ENCODE assay signal across 20 mouse cellular contexts in the genomic region with DNA sequence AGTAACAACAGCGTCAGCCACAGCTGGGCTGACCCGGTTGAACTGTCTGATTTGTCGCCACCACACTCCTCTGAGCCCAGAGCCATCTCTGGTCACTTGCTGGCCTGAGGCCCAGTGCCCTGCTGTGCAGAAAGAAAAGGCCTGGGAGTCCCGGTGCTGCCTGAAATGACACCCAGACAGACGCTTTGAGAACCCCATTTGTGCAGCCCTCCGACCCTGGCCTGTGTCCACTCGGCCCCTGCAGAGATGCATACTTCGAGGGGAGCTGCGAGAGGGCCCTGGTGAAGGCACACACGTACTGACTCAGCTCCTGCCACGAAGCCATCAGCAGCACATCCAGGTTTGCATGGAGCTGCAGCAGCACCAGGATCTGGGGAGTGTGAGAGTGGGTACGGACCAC. TPM values are rescaled to one million over a fixed set of nuclear protein-coding genes. Genes with fewer than 3 reads are reported as not detected.
A peak's percentile ranks its signal among the peaks of the same experiment; 100 is the strongest.
DNase-seq lines count a peak whose midpoint lies in the region; ATAC-seq lines count a peak whose summit lies in the region.
"Had no signal": no experiment of that assay in that cellular context is flagged by ENCODE, and none has a peak within 500 bp of the region (broad histone marks: within the 10 kb centered on the region; RNA-seq: fewer than 3 reads in every experiment).

No protein-coding gene starts in this region.

- H3K27me3 ChIP-seq in forebrain, embryonic 11.5 days (ENCODE audit: control insufficient read depth, insufficient read depth, low read length) = no peaks in the 10 kb centered on the region
- H3K27me3 ChIP-seq in forebrain, embryonic 13.5 days = no peaks in the 10 kb centered on the region
- no peaks in the 10 kb centered on the region for H3K27me3 ChIP-seq in megakaryocyte, embryonic 14.5 days (replicated peaks)
- no peaks in the 10 kb centered on the region for H3K27me3 ChIP-seq in embryonic facial prominence, embryonic 12.5 days
- H3K27me3 ChIP-seq: CH12.LX; embryonic facial prominence, embryonic 15.5 days; liver, embryonic 12.5 days; lung, embryonic 15.5 days; midbrain, embryonic 13.5 days had no signal

- H3K4me3 ChIP-seq in forebrain, embryonic 11.5 days (ENCODE audit: low read depth, low read length) = no peak overlapping the region
- no peak overlapping the region for H3K4me3 ChIP-seq in forebrain, embryonic 13.5 days
- peak overlapping the region; percentile 53 for H3K4me3 ChIP-seq in megakaryocyte, embryonic 14.5 days (replicated peaks)
- 0 out of 2 replicates have a peak overlapping the region, but pooled peaks have one; percentile 0 for H3K4me3 ChIP-seq in embryonic facial prominence, embryonic 12.5 days
- H3K4me3 ChIP-seq: left cerebral cortex, adult 2 months had no signal

- ATAC-seq in forebrain, embryonic 11.5 days (replicated peaks; ENCODE audit: low FRiP score) = no peak
- ATAC-seq in forebrain, embryonic 13.5 days = no peak
- ATAC-seq in megakaryocyte, adult 5-6 weeks (ENCODE audit: poor library complexity, severe bottlenecking) = no peak
- no peak for ATAC-seq in embryonic facial prominence, embryonic 12.5 days (ENCODE audit: insufficient number of reproducible peaks, insufficient read depth, low FRiP score, low TSS enrichment)
- ATAC-seq: forebrain, embryonic 14.5 days; liver, embryonic 12.5 days; midbrain, embryonic 13.5 days had no signal

- no peak overlapping the region for H3K27ac ChIP-seq in forebrain, embryonic 11.5 days (ENCODE audit: low read depth, low read length)
- H3K27ac ChIP-seq in forebrain, embryonic 13.5 days = no peak overlapping the region
- H3K27ac ChIP-seq in embryonic facial prominence, embryonic 12.5 days = no peak overlapping the region
- H3K27ac ChIP-seq: embryonic facial prominence, embryonic 15.5 days; left cerebral cortex, adult 2 months; lung, embryonic 15.5 days; midbrain, embryonic 13.5 days had no signal

- DNase-seq in cerebellum, adult 11-12 months = peak; percentile 64
- DNase-seq in cerebellum, adult 11 months = no peak
- DNase-seq in forebrain, embryonic 11.5 days (ENCODE audit: low spot score) = peak; percentile 44
- no peak for DNase-seq in left cerebral cortex, adult 8-10 months (ENCODE audit: low spot score in 2 of 2)
- DNase-seq: gastrocnemius, postnatal 25 days; kidney, adult 18-20 months; lung, postnatal 4 days; right cerebral cortex, postnatal 25 days; thymus, postnatal 36 days had no signal

- peaks cover 20% of the 10 kb centered on the region for H3K4me1 ChIP-seq in forebrain, embryonic 11.5 days (replicated peaks; ENCODE audit: control insufficient read depth, insufficient read depth, low read length)
- H3K4me1 ChIP-seq in forebrain, embryonic 13.5 days = peaks cover 49% of the 10 kb centered on the region
- H3K4me1 ChIP-seq in megakaryocyte, embryonic 14.5 days = peaks cover 75% of the 10 kb centered on the region
- peaks cover 27% of the 10 kb centered on the region for H3K4me1 ChIP-seq in embryonic facial prominence, embryonic 12.5 days

- H3K4me2 ChIP-seq in forebrain, embryonic 11.5 days (ENCODE audit: low read depth, low read length, severe bottlenecking) = no peak overlapping the region
- H3K4me2 ChIP-seq in forebrain, embryonic 13.5 days = no peak overlapping the region
- H3K4me2 ChIP-seq in embryonic facial prominence, embryonic 12.5 days (replicated peaks) = no peak overlapping the region
- H3K4me2 ChIP-seq: lung, embryonic 15.5 days; midbrain, embryonic 13.5 days had no signal

- no peaks in the 10 kb centered on the region for H3K9me3 ChIP-seq in forebrain, embryonic 11.5 days (ENCODE audit: control insufficient read depth, low read length)
- H3K9me3 ChIP-seq in forebrain, embryonic 13.5 days (replicated peaks) = no peaks in the 10 kb centered on the region
- H3K9me3 ChIP-seq in megakaryocyte, embryonic 14.5 days = no peaks in the 10 kb centered on the region
- H3K9me3 ChIP-seq in embryonic facial prominence, embryonic 12.5 days = no peaks in the 10 kb centered on the region
- H3K9me3 ChIP-seq: embryonic facial prominence, embryonic 15.5 days; liver, embryonic 12.5 days; lung, embryonic 15.5 days; midbrain, embryonic 13.5 days had no signal

- H3K36me3 ChIP-seq in forebrain, embryonic 11.5 days (ENCODE audit: control insufficient read depth, insufficient read depth, low read length) = peaks cover 18% of the 10 kb centered on the region; the same call in 1 of the 2 replicates
- peaks cover 59% of the 10 kb centered on the region for H3K36me3 ChIP-seq in forebrain, embryonic 13.5 days (ENCODE audit: poor library complexity, severe bottlenecking)
- peaks cover 68% of the 10 kb centered on the region for H3K36me3 ChIP-seq in megakaryocyte, embryonic 14.5 days (replicated peaks; ENCODE audit: low read length)
- H3K36me3 ChIP-seq in embryonic facial prominence, embryonic 12.5 days = peaks cover 55% of the 10 kb centered on the region

- WGBS in forebrain, embryonic 11.5 days = 89% methylated on average over 12 of the region's 12 CpGs
- WGBS in forebrain, embryonic 13.5 days = 87% methylated on average over 12 of the region's 12 CpGs
- WGBS in embryonic facial prominence, embryonic 12.5 days = 88% methylated on average over 12 of the region's 12 CpGs

- no peak overlapping the region for H3K9ac ChIP-seq in forebrain, embryonic 11.5 days (ENCODE audit: low read length)
- H3K9ac ChIP-seq in forebrain, embryonic 13.5 days = no peak overlapping the region
- H3K9ac ChIP-seq in embryonic facial prominence, embryonic 12.5 days = no peak overlapping the region
- H3K9ac ChIP-seq: embryonic facial prominence, embryonic 15.5 days; lung, embryonic 15.5 days; midbrain, embryonic 13.5 days had no signal

RNA-seq across cellular contexts. Expression of a gene that starts 2.1 kb away (rescaled TPM):
- polyA plus RNA-seq in forebrain, embryonic 11.5 days (2014; fragmentation: Nextera tagmentation; extraction: Ambion mirVana) = 29.1 and 31.2 TPM in 2 replicates
- polyA plus RNA-seq in forebrain, embryonic 13.5 days (2015; fragmentation: Nextera tagmentation; extraction: Ambion mirVana) = 31.3 and 36.5 TPM in 2 replicates
- polyA plus RNA-seq in megakaryocyte, embryonic 14.5 days (2012; ENCODE audit: insufficient read depth, low replicate concordance) = 5.8 and 10.0 TPM in 2 replicates
- 2.2 and 5.8 TPM in 2 replicates for total RNA-seq in megakaryocyte, adult 5-6 weeks (2015)
- 13.5 and 17.4 TPM in 2 replicates for total RNA-seq in megakaryocyte, adult 5-6 weeks (2017)
- 38.7 and 42.4 TPM in 2 replicates for polyA plus RNA-seq in embryonic facial prominence, embryonic 12.5 days (2016; fragmentation: Nextera tagmentation; extraction: Ambion mirVana)
- 10 to 100 TPM; 44.3 to 57.5 (median 48.6) TPM for total RNA-seq in left cerebral cortex, adult 8-10 months (2022)

RNA-seq across cellular contexts. Expression of a gene that starts 2.1 kb away (rescaled TPM):
- polyA plus RNA-seq in forebrain, embryonic 11.5 days (2014; fragmentation: Nextera tagmentation; extraction: Ambion mirVana) = 76.9 and 81.8 TPM in 2 replicates
- polyA plus RNA-seq in forebrain, embryonic 13.5 days (2015; fragmentation: Nextera tagmentation; extraction: Ambion mirVana) = 81.4 and 85.4 TPM in 2 replicates
- 75.3 and 168 TPM in 2 replicates for polyA plus RNA-seq in megakaryocyte, embryonic 14.5 days (2012; ENCODE audit: insufficient read depth, low replicate concordance)
- 30.0 and 30.1 TPM in 2 replicates for total RNA-seq in megakaryocyte, adult 5-6 weeks (2015)
- 12.9 and 18.9 TPM in 2 replicates for total RNA-seq in megakaryocyte, adult 5-6 weeks (2017)
- 99.6 and 107 TPM in 2 replicates for polyA plus RNA-seq in embryonic facial prominence, embryonic 12.5 days (2016; fragmentation: Nextera tagmentation; extraction: Ambion mirVana)
- total RNA-seq in left cerebral cortex, adult 8-10 months (2022) = 10 to 100 TPM; 65.0 to 73.3 (median 69.1) TPM

RNA-seq across cellular contexts. Expression of a gene that starts 3.5 kb away (rescaled TPM):
- polyA plus RNA-seq in forebrain, embryonic 11.5 days (2014; fragmentation: Nextera tagmentation; extraction: Ambion mirVana) = 47.8 and 60.8 TPM in 2 replicates
- polyA plus RNA-seq in forebrain, embryonic 13.5 days (2015; fragmentation: Nextera tagmentation; extraction: Ambion mirVana) = 72.1 and 80.8 TPM in 2 replicates
- 18.4 TPM in 1 of 2 replicates, not detected in the other for polyA plus RNA-seq in megakaryocyte, embryonic 14.5 days (2012; ENCODE audit: insufficient read depth, low replicate concordance)
- 27.2 and 28.2 TPM in 2 replicates for total RNA-seq in megakaryocyte, adult 5-6 weeks (2015)
- total RNA-seq in megakaryocyte, adult 5-6 weeks (2017) = 40.9 and 45.5 TPM in 2 replicates
- 44.8 and 46.1 TPM in 2 replicates for polyA plus RNA-seq in embryonic facial prominence, embryonic 12.5 days (2016; fragmentation: Nextera tagmentation; extraction: Ambion mirVana)
- total RNA-seq in left cerebral cortex, adult 8-10 months (2022) = 10 to 100 TPM; 43.5 to 59.7 (median 55.1) TPM

RNA-seq across cellular contexts. Expression of a gene that starts 6.3 kb away (rescaled TPM):
- polyA plus RNA-seq in forebrain, embryonic 11.5 days (2014; fragmentation: Nextera tagmentation; extraction: Ambion mirVana) = 44.7 and 47.3 TPM in 2 replicates
- 64.3 and 67.4 TPM in 2 replicates for polyA plus RNA-seq in forebrain, embryonic 13.5 days (2015; fragmentation: Nextera tagmentation; extraction: Ambion mirVana)
- 18.7 and 57.4 TPM in 2 replicates for polyA plus RNA-seq in megakaryocyte, embryonic 14.5 days (2012; ENCODE audit: insufficient read depth, low replicate concordance)
- total RNA-seq in megakaryocyte, adult 5-6 weeks (2015) = 17.1 and 19.8 TPM in 2 replicates
- total RNA-seq in megakaryocyte, adult 5-6 weeks (2017) = 11.1 and 11.9 TPM in 2 replicates
- polyA plus RNA-seq in embryonic facial prominence, embryonic 12.5 days (2016; fragmentation: Nextera tagmentation; extraction: Ambion mirVana) = 43.3 and 43.8 TPM in 2 replicates
- 10 to 100 TPM; 51.6 to 57.5 (median 55.3) TPM for total RNA-seq in left cerebral cortex, adult 8-10 months (2022)

RNA-seq across cellular contexts. Expression of a gene that starts 6.6 kb away (rescaled TPM):
- 71.9 and 82.0 TPM in 2 replicates for polyA plus RNA-seq in forebrain, embryonic 11.5 days (2014; fragmentation: Nextera tagmentation; extraction: Ambion mirVana)
- 68.5 and 76.9 TPM in 2 replicates for polyA plus RNA-seq in forebrain, embryonic 13.5 days (2015; fragmentation: Nextera tagmentation; extraction: Ambion mirVana)
- 58.9 and 67.0 TPM in 2 replicates for polyA plus RNA-seq in megakaryocyte, embryonic 14.5 days (2012; ENCODE audit: insufficient read depth, low replicate concordance)
- 74.4 and 76.3 TPM in 2 replicates for total RNA-seq in megakaryocyte, adult 5-6 weeks (2015)
- total RNA-seq in megakaryocyte, adult 5-6 weeks (2017) = 39.8 and 43.2 TPM in 2 replicates
- polyA plus RNA-seq in embryonic facial prominence, embryonic 12.5 days (2016; fragmentation: Nextera tagmentation; extraction: Ambion mirVana) = 49.7 and 53.6 TPM in 2 replicates
- 10 to 100 TPM; 28.1 to 33.7 (median 32.0) TPM for total RNA-seq in left cerebral cortex, adult 8-10 months (2022)

Comparison
In these comparisons a context has a peak if more than half of its experiments do, and no peak if none do; other contexts are left out.
1. DNase-seq: peak in cerebellum, adult 11-12 months (single experiment) and forebrain, embryonic 11.5 days (single experiment); none in cerebellum, adult 11 months (single experiment) and left cerebral cortex, adult 8-10 months (0 of 2).
2. H3K4me3 ChIP-seq: peak in megakaryocyte, embryonic 14.5 days (single experiment) and embryonic facial prominence, embryonic 12.5 days (single experiment); none in forebrain, embryonic 11.5 days (single experiment) and forebrain, embryonic 13.5 days (single experiment).